Mouse (Mus musculus): ENCODE results near the gene Klhdc10. TPM values are rescaled to one million over a fixed set of nuclear protein-coding genes. Genes with fewer than 3 reads are reported as not detected.

The Klhdc10 gene
- polyA plus RNA-seq, 1 experiment from 2014 or later = 42.8 TPM

GRCm38 (mm10) chr6:30499049-30499448 lies 97.4 kb downstream of the Klhdc10 start:
- Histone ChIP-seq H3K9ac (ENCODE audit: low read depth, low read length) (no peak overlapping the region), H3K36me3 (ENCODE audit: control insufficient read depth, insufficient read depth, low read length) (peaks cover 61% of the 10 kb centered on the region), H3K9me3 (ENCODE audit: control insufficient read depth, low read length) (no peaks in the 10 kb centered on the region), H3K4me3 (ENCODE audit: low read length) (no peak overlapping the region), H3K27me3 (ENCODE audit: control insufficient read depth, insufficient read depth, low read length) (no peaks in the 10 kb centered on the region), H3K27ac (ENCODE audit: low read depth, low read length) (no peak overlapping the region), H3K4me1 (ENCODE audit: control insufficient read depth, insufficient read depth, low read length) (no peaks in the 10 kb centered on the region), H3K4me2 (replicated peaks; ENCODE audit: low read depth, low read length) (no peak overlapping the region)
- no peak for ATAC-seq (ENCODE audit: low FRiP score, low TSS enrichment)
- 76% methylated on average over 3 of the region's 3 CpGs for WGBS

Other genes with a start within 250 kb of the Klhdc10 start
- gene Ube2h, start 97.3 kb upstream of the Klhdc10 start, polyA plus RNA-seq (2014; fragmentation: Nextera tagmentation; extraction: Ambion mirVana) = 45.7 and 68.1 TPM in 2 replicates
- 69.4 and 78.3 TPM in 2 replicates for gene Zc3hc1, start 10.8 kb upstream of the Klhdc10 start, polyA plus RNA-seq (2014; fragmentation: Nextera tagmentation; extraction: Ambion mirVana)
- 35.2 and 56.8 TPM in 2 replicates for gene Tmem209, start 107.9 kb downstream of the Klhdc10 start, polyA plus RNA-seq (2014; fragmentation: Nextera tagmentation; extraction: Ambion mirVana)
- gene Ssmem1, start 108.0 kb downstream of the Klhdc10 start, polyA plus RNA-seq (2014; fragmentation: Nextera tagmentation; extraction: Ambion mirVana) = 0.51 TPM in 1 of 2 replicates, not detected in the other
- 22.7 and 29.8 TPM in 2 replicates for gene Cpa2, start 139.7 kb downstream of the Klhdc10 start, polyA plus RNA-seq (2014; fragmentation: Nextera tagmentation; extraction: Ambion mirVana)
- gene Cpa4, start 166.5 kb downstream of the Klhdc10 start, polyA plus RNA-seq (2014; fragmentation: Nextera tagmentation; extraction: Ambion mirVana) = 0.09 and 0.12 TPM in 2 replicates
- gene Cpa5, start 209.1 kb downstream of the Klhdc10 start, polyA plus RNA-seq (2014; fragmentation: Nextera tagmentation; extraction: Ambion mirVana) = 0.57 and 1.0 TPM in 2 replicates
- 1.8 and 2.0 TPM in 2 replicates for gene Cpa1, start 237.3 kb downstream of the Klhdc10 start, polyA plus RNA-seq (2014; fragmentation: Nextera tagmentation; extraction: Ambion mirVana)